Mouse (Mus musculus): ENCODE measurements around the gene Rbfox3.

GRCm38 (mm10) chr11:118473161-118473560 lies 438.2 kb downstream of the Rbfox3 start:
- TF ChIP-seq SIN3A (IDR thresholded peaks at IDR 0.05; ENCODE audit: low read length), result no peak
- no peak for TF ChIP-seq NRF1 (IDR thresholded peaks at IDR 0.05; ENCODE audit: low read depth, low read length)
- TF ChIP-seq TCF12 (IDR thresholded peaks at IDR 0.05; ENCODE audit: low read depth, low read length), result no peak
- TF ChIP-seq ZNF384 (IDR thresholded peaks at IDR 0.05; ENCODE audit: low read depth, low read length), result no peak
- TF ChIP-seq POLR2A (IDR thresholded peaks at IDR 0.05; ENCODE audit: low read depth, low read length), result no peak
- no peak for TF ChIP-seq CTCF (conservative IDR thresholded peaks at IDR 0.05 in 1 of 2, IDR thresholded peaks at IDR 0.05 in 1 of 2; ENCODE audit: low read depth in 2 of 2, low read length in 2 of 2)
- TF ChIP-seq UBTF (IDR thresholded peaks at IDR 0.05; ENCODE audit: low read depth, low read length), result no peak
- no peak for TF ChIP-seq RAD21 (IDR thresholded peaks at IDR 0.05; ENCODE audit: low read depth, low read length)
- no peak for TF ChIP-seq POLR2AphosphoS2 (IDR thresholded peaks at IDR 0.05; ENCODE audit: low read depth, low read length)
- no peak for TF ChIP-seq ETS1 (conservative IDR thresholded peaks at IDR 0.05; ENCODE audit: low read depth, low read length)
- no peak for TF ChIP-seq NELFE (IDR thresholded peaks at IDR 0.05; ENCODE audit: low read depth, low read length)
- no peak for TF ChIP-seq ZMIZ1 (IDR thresholded peaks at IDR 0.05; ENCODE audit: low read depth, low read length)
- no peak for TF ChIP-seq MXI1 (IDR thresholded peaks at IDR 0.05; ENCODE audit: low read depth, low read length)
- TF ChIP-seq CHD2 (IDR thresholded peaks at IDR 0.05; ENCODE audit: low read length), result no peak

Measured in CH12.LX (cell line).